Mouse (Mus musculus) stomach, embryonic 14.5 days (tissue): ENCODE data around the gene C1s2. TPM values are rescaled to one million over a fixed set of nuclear protein-coding genes. Genes with fewer than 3 reads are reported as not detected.
"Not testable (repeated sequence)": the region's sequence is repeated elsewhere in the genome, so short reads cannot be mapped to it uniquely, and the experiment has no call there.

ENCODE experiments used
- ATAC-seq: fragments of 200-750 bp; cut with Nextera tagmentation; 2 replicates; pipeline ENCODE4 v1.8.0; 2017; ENCODE audit warnings: low read depth, moderate TSS enrichment; ENCODE audit not compliant: insufficient number of reproducible peaks, insufficient read depth, low FRiP score
- H3K27ac ChIP-seq: fragments of 300-500 bp; sonication (generic); 2 replicates; pipeline ENCODE4 v1.5.1; 2014; ENCODE audit warnings: mild to moderate bottlenecking, low read length, moderate library complexity, mixed read lengths
- H3K27me3 ChIP-seq: fragments of 300-500 bp; sonication (generic); 2 replicates; pipeline ENCODE4 v1.6.1; 2014; ENCODE audit warnings: low read length, control low read depth, mixed read lengths; ENCODE audit not compliant: control insufficient read depth, insufficient read depth
- H3K36me3 ChIP-seq: fragments of 300-500 bp; sonication (generic); 2 replicates; pipeline ENCODE4 v1.6.1; 2014; ENCODE audit warnings: mild to moderate bottlenecking, control low read depth, low read length, moderate library complexity, mixed read lengths; ENCODE audit not compliant: control insufficient read depth, insufficient read depth
- H3K4me1 ChIP-seq: fragments of 300-500 bp; sonication (generic); 2 replicates; pipeline ENCODE4 v1.6.1; 2014; ENCODE audit warnings: low read length, control low read depth, mixed read lengths; ENCODE audit not compliant: control insufficient read depth, insufficient read depth
- H3K4me2 ChIP-seq: fragments of 300-500 bp; sonication (generic); replicated peaks from 2 replicates; pipeline ENCODE4 v1.6.1; 2014; ENCODE audit warnings: low read depth, low read length, control low read depth
- H3K4me3 ChIP-seq: fragments of 300-500 bp; sonication (generic); 2 replicates; pipeline ENCODE4 v1.5.1; 2014; ENCODE audit warnings: low read depth, low read length, control low read depth
- H3K9ac ChIP-seq: fragments of 300-500 bp; sonication (generic); replicated peaks from 2 replicates; pipeline ENCODE4 v1.6.1; 2014; ENCODE audit warnings: low read depth, mild to moderate bottlenecking, control low read depth, low read length, moderate library complexity, mixed read lengths
- H3K9me3 ChIP-seq: fragments of 300-500 bp; sonication (generic); 2 replicates; pipeline ENCODE4 v1.6.1; 2016; ENCODE audit warnings: low read depth, low read length, control low read depth; ENCODE audit not compliant: control insufficient read depth
- WGBS: fragments of 180-500 bp; shearing (Covaris S2); extraction: QIAGEN DNeasy Blood & Tissue Kit; methylation state at CpG from one replicate; pipeline ENCODE4 v1.1.7; 2014; 5-methylcytosine and 5-hydroxymethylcytosine counted together
- polyA plus RNA-seq: library from polyadenylated mRNA; unstranded; fragments of >200 nt; fragmentation: Nextera tagmentation; extraction: Ambion mirVana; gene quantifications from 2 replicates; pipeline ENCODE4 v1.2.1, GENCODE M21; 2014

The C1s2 gene
- polyA plus RNA-seq, 1 experiment from 2014 or later = not detected

DNA sequence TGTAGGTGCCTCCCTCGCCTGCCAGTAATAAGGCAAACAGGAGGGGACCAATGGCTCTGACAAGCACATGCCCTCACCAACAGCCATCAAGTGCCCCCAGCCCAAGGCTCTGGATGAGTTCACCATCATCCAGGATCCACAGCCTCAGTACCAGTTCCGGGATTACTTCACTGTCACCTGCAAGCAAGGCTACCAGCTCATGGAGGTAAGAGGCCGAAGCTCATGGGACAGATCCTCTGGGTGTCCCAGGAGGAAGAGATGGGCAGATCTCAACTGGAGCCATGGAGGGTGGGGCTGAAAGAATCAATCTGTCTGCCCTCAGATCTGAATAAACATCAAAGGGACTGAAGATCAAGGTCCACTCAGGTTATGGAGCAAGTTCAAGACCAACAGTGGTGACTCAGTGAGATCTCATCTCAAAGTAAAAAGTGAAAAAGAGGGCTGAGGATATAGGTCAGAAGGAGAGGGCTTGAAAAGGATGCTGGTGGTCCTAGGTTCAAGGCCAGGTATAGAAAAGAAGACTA, 60.7 kb downstream of the C1s2 start:
- ATAC-seq, H3K36me3 ChIP-seq, H3K9me3 ChIP-seq, H3K4me1 ChIP-seq, H3K4me2 ChIP-seq, H3K4me3 ChIP-seq, H3K27ac ChIP-seq, H3K9ac ChIP-seq, H3K27me3 ChIP-seq: not testable (repeated sequence)
- 85% methylated on average over 3 of the region's 3 CpGs for WGBS

Other genes with a start within 250 kb of the C1s2 start
- 32.1 and 32.3 TPM in 2 replicates for gene Pex5, start 221.0 kb downstream of the C1s2 start, polyA plus RNA-seq
- gene Clstn3, start 171.3 kb downstream of the C1s2 start, polyA plus RNA-seq = 4.9 and 5.4 TPM in 2 replicates
- 0.43 and 0.68 TPM in 2 replicates for gene C1rl, start 143.0 kb downstream of the C1s2 start, polyA plus RNA-seq
- 3.0 and 3.5 TPM in 2 replicates for gene C1ra, start 123.7 kb downstream of the C1s2 start, polyA plus RNA-seq
- 2.0 and 2.9 TPM in 2 replicates for gene C1s1, start 93.7 kb downstream of the C1s2 start, polyA plus RNA-seq
- not detected in 2 replicates for gene C1rb, start 65.8 kb downstream of the C1s2 start, polyA plus RNA-seq
- 58.6 and 60.0 TPM in 2 replicates for gene Lpcat3, start 26.9 kb upstream of the C1s2 start, polyA plus RNA-seq
- gene Emg1, start 76.1 kb upstream of the C1s2 start, polyA plus RNA-seq = 201 and 205 TPM in 2 replicates
- gene Phb2, start 76.3 kb upstream of the C1s2 start, polyA plus RNA-seq = 290 and 305 TPM in 2 replicates
- 13.7 and 15.3 TPM in 2 replicates for gene Ptpn6, start 102.6 kb upstream of the C1s2 start, polyA plus RNA-seq
- gene Grcc10, start 105.3 kb upstream of the C1s2 start, polyA plus RNA-seq = 445 and 505 TPM in 2 replicates
- not detected in 2 replicates for gene Gm45234, start 119.9 kb upstream of the C1s2 start, polyA plus RNA-seq
- gene Atn1, start 120.4 kb upstream of the C1s2 start, polyA plus RNA-seq = 15.0 and 18.5 TPM in 2 replicates
- 9.5 and 9.7 TPM in 2 replicates for gene Eno2, start 133.6 kb upstream of the C1s2 start, polyA plus RNA-seq
- 0.32 and 0.35 TPM in 2 replicates for gene Lrrc23, start 143.6 kb upstream of the C1s2 start, polyA plus RNA-seq
- 7.4 and 8.0 TPM in 2 replicates for gene Spsb2, start 172.6 kb upstream of the C1s2 start, polyA plus RNA-seq
- 844 and 872 TPM in 2 replicates for gene Tpi1, start 178.2 kb upstream of the C1s2 start, polyA plus RNA-seq
- gene Usp5, start 193.4 kb upstream of the C1s2 start, polyA plus RNA-seq = 121 and 123 TPM in 2 replicates
- 151 and 163 TPM in 2 replicates for gene Cdca3, start 193.5 kb upstream of the C1s2 start, polyA plus RNA-seq
- 1.4 and 1.5 TPM in 2 replicates for gene Gnb3, start 204.2 kb upstream of the C1s2 start, polyA plus RNA-seq
- 43.2 and 43.9 TPM in 2 replicates for gene P3h3, start 221.7 kb upstream of the C1s2 start, polyA plus RNA-seq
- 0.91 and 1.0 TPM in 2 replicates for gene Gpr162, start 227.9 kb upstream of the C1s2 start, polyA plus RNA-seq